Mouse (Mus musculus): Measurements from ENCODE around the gene Grwd1. TPM values are rescaled to one million over a fixed set of nuclear protein-coding genes. Genes with fewer than 3 reads are reported as not detected.

Grwd1 gene
- polyA plus RNA-seq, 1 experiment from 2014 or later = 84.8 TPM

DNA sequence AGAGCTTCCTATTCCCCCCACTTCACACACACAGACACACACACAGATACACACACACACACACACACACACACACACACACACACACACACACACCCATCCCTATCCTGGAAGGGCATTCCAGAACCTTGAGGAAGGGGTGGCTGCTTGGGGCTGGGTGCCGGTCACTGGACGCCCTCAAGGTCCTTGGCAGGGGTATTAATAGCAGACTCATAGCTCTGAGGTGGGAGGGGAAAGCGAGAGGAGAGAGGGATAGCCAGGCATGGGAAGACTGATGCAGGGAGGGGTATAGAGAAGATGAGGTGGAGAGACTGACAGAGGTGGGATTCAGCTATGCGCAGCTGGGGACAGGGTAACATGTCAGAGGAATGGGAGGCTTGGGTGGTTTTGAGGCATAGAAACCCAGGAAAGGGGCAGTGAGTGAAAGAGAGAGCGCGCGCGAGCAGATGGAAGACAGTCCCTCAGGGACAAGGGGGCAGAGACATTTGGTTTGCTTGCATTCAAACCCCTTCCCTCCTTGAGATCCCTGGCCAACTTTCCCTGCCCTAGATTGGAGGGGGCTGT, 38.4 kb upstream of the Grwd1 start:
- H3K4me3 ChIP-seq (ENCODE audit: low read depth, low read length) = no peak overlapping the region
- H3K36me3 ChIP-seq (ENCODE audit: control insufficient read depth, insufficient read depth, low read length) = no peaks in the 10 kb centered on the region
- no peak overlapping the region for H3K4me2 ChIP-seq (ENCODE audit: low read depth, low read length, severe bottlenecking)
- peaks cover 23% of the 10 kb centered on the region for H3K4me1 ChIP-seq (replicated peaks; ENCODE audit: control insufficient read depth, insufficient read depth, low read length)
- H3K9me3 ChIP-seq (ENCODE audit: control insufficient read depth, low read length) = no peaks in the 10 kb centered on the region
- DNase-seq (ENCODE audit: low spot score) = no peak
- peak overlapping the region; percentile 10; the same call in 1 of the 2 replicates for H3K9ac ChIP-seq (ENCODE audit: low read length)
- H3K27me3 ChIP-seq (ENCODE audit: control insufficient read depth, insufficient read depth, low read length) = peaks cover 48% of the 10 kb centered on the region
- WGBS = 19% methylated on average over 8 of the region's 8 CpGs
- no peak for ATAC-seq (replicated peaks; ENCODE audit: low FRiP score)
- H3K27ac ChIP-seq (ENCODE audit: low read depth, low read length) = no peak overlapping the region

DNA sequence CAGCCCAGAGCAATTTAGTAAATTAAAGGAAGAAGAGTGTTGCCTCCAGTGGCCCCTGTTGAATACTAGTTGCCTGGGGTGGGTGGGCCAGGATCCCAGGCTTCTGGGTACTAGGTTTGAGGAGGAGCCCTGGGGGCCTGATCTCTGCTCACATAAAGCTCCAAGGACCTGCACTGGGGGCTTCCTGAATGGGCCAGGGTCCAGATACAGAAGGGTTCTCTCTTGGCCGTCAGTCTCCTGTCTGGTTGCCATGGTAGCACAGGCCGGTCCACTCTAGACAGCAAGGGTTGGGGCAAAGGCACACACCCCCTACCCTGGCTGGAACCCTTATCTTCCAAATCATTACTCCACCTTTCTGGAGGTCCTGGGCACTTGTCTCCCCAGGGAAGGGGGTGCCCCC, 37.1 kb upstream of the Grwd1 start:
- H3K9ac ChIP-seq (ENCODE audit: low read length) = no peak overlapping the region
- no peak for DNase-seq (ENCODE audit: low spot score)

DNA sequence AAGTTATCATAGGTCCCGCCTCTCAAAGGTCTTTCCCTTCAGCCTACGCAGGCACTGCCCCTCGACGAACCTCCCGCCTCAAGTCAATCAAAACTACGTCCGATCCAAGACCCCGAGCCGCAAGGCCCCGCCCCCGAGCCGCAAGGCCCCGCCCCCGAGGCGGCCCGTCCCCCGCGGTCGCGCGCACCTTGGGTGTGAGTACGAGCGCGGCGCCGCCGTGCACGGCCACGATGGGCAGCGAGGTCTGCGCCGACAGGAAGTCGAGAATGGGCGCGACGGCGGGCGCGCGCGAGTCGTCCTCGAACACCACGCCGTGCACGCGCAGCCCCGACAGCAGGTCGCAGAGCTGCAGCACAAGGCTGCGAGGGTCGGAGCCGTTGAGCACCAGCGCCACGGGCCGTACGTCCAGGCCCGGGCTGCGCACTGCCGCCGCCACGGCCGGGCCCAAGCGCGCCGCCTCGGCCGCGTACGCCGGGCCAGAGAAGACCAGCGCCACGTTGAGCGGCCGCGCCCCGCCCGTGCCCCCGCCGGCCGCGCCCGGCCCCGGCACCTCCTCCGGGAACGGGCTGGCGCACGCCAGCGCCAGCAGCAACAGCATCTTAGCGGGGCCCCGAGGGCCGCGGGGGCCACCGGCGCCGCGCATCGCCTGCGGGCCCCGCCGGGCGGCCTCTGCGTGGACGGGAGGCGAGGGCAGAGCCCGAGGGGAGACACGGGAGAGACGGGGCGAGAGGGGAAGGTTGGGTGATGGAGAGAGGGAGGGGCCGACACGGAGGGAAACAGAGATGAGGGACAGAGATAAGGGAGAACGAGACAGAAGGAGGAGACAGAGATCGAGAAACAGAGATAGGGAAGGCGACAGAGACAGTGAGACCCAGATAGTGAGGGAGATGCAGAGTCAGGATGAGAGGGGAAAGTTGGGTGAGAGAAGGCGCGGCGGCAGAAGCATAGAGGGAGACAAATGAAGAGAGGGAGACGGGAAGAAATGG, 35.5 kb upstream of the Grwd1 start:
- ATAC-seq (replicated peaks; ENCODE audit: low FRiP score) (peak; percentile 71), DNase-seq (ENCODE audit: low spot score) (peak; percentile 97)
- H3K27me3 ChIP-seq (ENCODE audit: control insufficient read depth, insufficient read depth, low read length) = peaks cover 42% of the 10 kb centered on the region
- 1% methylated on average over 116 of the region's 117 CpGs for WGBS
- H3K27ac ChIP-seq (ENCODE audit: low read depth, low read length) = no peak overlapping the region
- peaks cover 17% of the 10 kb centered on the region for H3K4me1 ChIP-seq (replicated peaks; ENCODE audit: control insufficient read depth, insufficient read depth, low read length)
- H3K36me3 ChIP-seq (ENCODE audit: control insufficient read depth, insufficient read depth, low read length) = no peaks in the 10 kb centered on the region
- peak overlapping the region; percentile 87 for H3K4me2 ChIP-seq (ENCODE audit: low read depth, low read length, severe bottlenecking)
- peak overlapping the region; percentile 60 for H3K4me3 ChIP-seq (ENCODE audit: low read depth, low read length)
- H3K9ac ChIP-seq (ENCODE audit: low read length) = peak overlapping the region; percentile 84
- no peaks in the 10 kb centered on the region for H3K9me3 ChIP-seq (ENCODE audit: control insufficient read depth, low read length)

More for the DNA sequence above, 37.1 kb upstream of the Grwd1 start:
- Histone ChIP-seq H3K4me3 (ENCODE audit: low read depth, low read length) (no peak overlapping the region), H3K36me3 (ENCODE audit: control insufficient read depth, insufficient read depth, low read length) (no peaks in the 10 kb centered on the region), H3K27ac (ENCODE audit: low read depth, low read length) (no peak overlapping the region), H3K4me2 (ENCODE audit: low read depth, low read length, severe bottlenecking) (no peak overlapping the region), H3K9me3 (ENCODE audit: control insufficient read depth, low read length) (no peaks in the 10 kb centered on the region), H3K27me3 (ENCODE audit: control insufficient read depth, insufficient read depth, low read length) (peaks cover 48% of the 10 kb centered on the region), H3K4me1 (replicated peaks; ENCODE audit: control insufficient read depth, insufficient read depth, low read length) (peaks cover 17% of the 10 kb centered on the region)
- 13% methylated on average over 2 of the region's 2 CpGs for WGBS
- ATAC-seq (replicated peaks; ENCODE audit: low FRiP score) = no peak

DNA sequence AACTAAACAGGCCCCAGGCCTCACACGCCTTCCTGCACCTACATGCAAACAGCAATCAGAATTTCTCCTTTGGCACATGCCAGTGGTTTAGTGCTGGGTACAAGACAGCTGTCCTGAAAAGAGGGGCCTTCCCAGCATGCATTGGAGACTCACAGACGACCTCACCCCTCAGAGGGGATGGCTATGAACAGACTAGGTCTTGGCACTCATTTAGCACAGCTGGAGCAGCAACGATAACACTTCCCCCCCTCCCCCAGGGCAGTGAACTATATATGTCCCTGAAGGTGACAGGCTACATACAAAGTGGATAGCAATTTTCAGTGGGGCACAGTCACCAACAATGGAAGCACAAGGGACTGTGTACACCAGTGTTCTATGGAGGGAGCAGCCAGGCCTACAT, 33.7 kb upstream of the Grwd1 start:
- Histone ChIP-seq H3K27me3 (ENCODE audit: control insufficient read depth, insufficient read depth, low read length) (peaks cover 24% of the 10 kb centered on the region), H3K9me3 (ENCODE audit: control insufficient read depth, low read length) (no peaks in the 10 kb centered on the region), H3K4me1 (replicated peaks; ENCODE audit: control insufficient read depth, insufficient read depth, low read length) (peaks cover 9% of the 10 kb centered on the region), H3K4me2 (ENCODE audit: low read depth, low read length, severe bottlenecking) (no peak overlapping the region), H3K36me3 (ENCODE audit: control insufficient read depth, insufficient read depth, low read length) (no peaks in the 10 kb centered on the region), H3K4me3 (ENCODE audit: low read depth, low read length) (no peak overlapping the region), H3K27ac (ENCODE audit: low read depth, low read length) (no peak overlapping the region), H3K9ac (ENCODE audit: low read length) (no peak overlapping the region)
- no peak for DNase-seq (ENCODE audit: low spot score)
- no peak for ATAC-seq (replicated peaks; ENCODE audit: low FRiP score)
- 75% methylated on average over 3 of the region's 3 CpGs for WGBS

DNA sequence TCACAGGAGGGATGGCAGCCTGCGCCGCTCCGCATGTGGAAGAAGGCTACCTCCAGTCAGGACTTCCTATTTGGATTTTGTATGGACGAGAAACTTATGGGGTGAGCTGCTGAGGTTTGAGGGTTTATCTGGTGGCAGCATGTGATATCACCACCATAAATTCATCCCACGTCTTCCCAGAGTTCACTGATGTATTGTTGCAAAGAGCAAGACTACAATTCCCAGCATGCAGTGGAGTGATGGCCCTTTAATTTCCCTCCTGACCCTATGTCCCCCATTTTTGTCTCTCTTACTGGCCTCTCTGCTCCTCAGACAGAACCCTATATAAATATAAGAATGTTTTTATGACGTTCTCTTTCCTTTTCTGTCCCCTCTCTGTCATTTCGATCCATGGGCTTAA, 32.1 kb upstream of the Grwd1 start:
- Histone ChIP-seq H3K27me3 (ENCODE audit: control insufficient read depth, insufficient read depth, low read length) (peaks cover 15% of the 10 kb centered on the region), H3K9ac (ENCODE audit: low read length) (no peak overlapping the region), H3K4me1 (replicated peaks; ENCODE audit: control insufficient read depth, insufficient read depth, low read length) (peaks cover 5% of the 10 kb centered on the region), H3K36me3 (ENCODE audit: control insufficient read depth, insufficient read depth, low read length) (no peaks in the 10 kb centered on the region), H3K9me3 (ENCODE audit: control insufficient read depth, low read length) (no peaks in the 10 kb centered on the region), H3K27ac (ENCODE audit: low read depth, low read length) (no peak overlapping the region), H3K4me2 (ENCODE audit: low read depth, low read length, severe bottlenecking) (no peak overlapping the region), H3K4me3 (ENCODE audit: low read depth, low read length) (no peak overlapping the region)
- ATAC-seq (replicated peaks; ENCODE audit: low FRiP score) (no peak), DNase-seq (ENCODE audit: low spot score) (no peak)
- WGBS = 86% methylated on average over 7 of the region's 7 CpGs

DNA sequence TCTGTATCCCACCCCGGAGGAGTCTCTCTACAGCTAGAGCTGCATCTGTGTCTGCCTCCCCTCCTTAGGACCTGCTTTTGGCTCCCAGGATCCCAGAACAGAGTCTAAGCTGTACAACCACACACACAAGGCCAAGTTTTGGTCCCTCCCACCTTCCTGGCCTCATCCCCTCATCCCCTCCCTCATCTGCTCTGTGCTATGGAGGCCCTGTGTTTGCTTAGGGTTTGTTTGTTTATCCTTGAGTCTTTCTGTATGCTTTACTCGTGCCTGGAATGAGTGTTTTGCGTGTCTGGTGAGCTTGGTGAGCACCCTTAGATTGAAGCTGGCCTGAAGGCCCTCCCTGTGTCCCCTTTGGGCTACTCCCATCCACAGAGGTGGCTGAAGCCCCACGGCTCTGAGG, 28.3 kb upstream of the Grwd1 start:
- Histone ChIP-seq H3K9me3 (ENCODE audit: control insufficient read depth, low read length) (no peaks in the 10 kb centered on the region), H3K27me3 (ENCODE audit: control insufficient read depth, insufficient read depth, low read length) (peaks cover 17% of the 10 kb centered on the region), H3K4me1 (replicated peaks; ENCODE audit: control insufficient read depth, insufficient read depth, low read length) (no peaks in the 10 kb centered on the region; the same call in none of the 2 replicates), H3K27ac (ENCODE audit: low read depth, low read length) (no peak overlapping the region), H3K9ac (ENCODE audit: low read length) (no peak overlapping the region), H3K4me2 (ENCODE audit: low read depth, low read length, severe bottlenecking) (no peak overlapping the region), H3K4me3 (ENCODE audit: low read depth, low read length) (no peak overlapping the region), H3K36me3 (ENCODE audit: control insufficient read depth, insufficient read depth, low read length) (no peaks in the 10 kb centered on the region)
- ATAC-seq (replicated peaks; ENCODE audit: low FRiP score) (no peak), DNase-seq (ENCODE audit: low spot score) (no peak)
- WGBS = 79% methylated on average over 4 of the region's 4 CpGs

DNA sequence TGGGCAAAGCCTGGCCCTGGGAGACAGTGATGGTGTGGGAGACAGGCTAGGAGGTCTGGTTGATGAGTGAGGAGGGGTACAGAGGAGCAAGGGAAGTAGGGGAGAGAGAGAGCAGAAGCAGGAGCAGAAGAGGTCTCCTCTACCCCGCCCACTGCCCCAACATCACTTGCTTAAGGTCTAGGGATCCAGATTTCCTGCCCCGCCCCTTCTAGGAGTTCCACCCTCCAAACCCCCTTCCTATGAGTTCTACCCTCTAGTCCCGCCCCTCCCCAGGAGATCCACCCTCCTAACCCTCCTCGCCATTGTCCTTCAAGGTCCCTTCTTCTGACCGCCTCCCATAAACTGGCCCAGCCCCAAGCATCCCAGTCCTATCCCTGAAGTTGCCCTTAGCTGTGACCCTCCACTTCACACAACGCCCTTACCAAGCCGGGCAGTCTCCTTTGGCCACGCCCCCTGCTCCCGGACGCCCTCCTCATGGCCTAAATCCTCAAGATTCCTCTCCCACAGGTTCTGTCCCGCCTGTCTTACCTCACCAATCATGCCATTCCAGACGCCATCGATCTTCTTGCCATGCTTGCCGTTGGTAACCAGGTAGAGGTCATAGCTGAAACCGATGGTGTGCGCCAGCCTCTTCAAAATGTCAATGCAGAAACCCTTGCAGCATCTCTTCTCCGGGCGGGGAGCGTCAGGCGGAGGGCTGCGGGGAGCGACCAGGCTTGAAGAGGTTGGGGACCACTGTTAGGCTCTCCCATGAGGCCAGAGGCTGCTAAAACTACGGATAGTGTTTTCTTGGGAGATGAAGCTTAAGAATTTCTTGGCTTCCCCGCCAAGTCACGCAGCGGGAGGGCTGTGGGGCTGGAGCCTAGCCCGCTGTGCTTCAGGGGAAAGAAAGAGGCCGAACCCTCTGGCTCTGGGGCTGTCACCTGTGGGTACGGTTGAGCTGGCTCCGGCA, 26.5 kb upstream of the Grwd1 start:
- H3K27ac ChIP-seq (ENCODE audit: low read depth, low read length) = no peak overlapping the region
- H3K36me3 ChIP-seq (ENCODE audit: control insufficient read depth, insufficient read depth, low read length) = no peaks in the 10 kb centered on the region
- ATAC-seq (replicated peaks; ENCODE audit: low FRiP score) (no peak), DNase-seq (ENCODE audit: low spot score) (peak; percentile 67)
- no peaks in the 10 kb centered on the region; the same call in none of the 2 replicates for H3K4me1 ChIP-seq (replicated peaks; ENCODE audit: control insufficient read depth, insufficient read depth, low read length)
- WGBS = 3% methylated on average over 30 of the region's 30 CpGs
- peak overlapping the region; percentile 5; the same call in 1 of the 2 replicates for H3K9ac ChIP-seq (ENCODE audit: low read length)
- no peaks in the 10 kb centered on the region for H3K9me3 ChIP-seq (ENCODE audit: control insufficient read depth, low read length)
- peak overlapping the region; percentile 54 for H3K4me2 ChIP-seq (ENCODE audit: low read depth, low read length, severe bottlenecking)
- H3K4me3 ChIP-seq (ENCODE audit: low read depth, low read length) = peak overlapping the region; percentile 27
- peaks cover 17% of the 10 kb centered on the region for H3K27me3 ChIP-seq (ENCODE audit: control insufficient read depth, insufficient read depth, low read length)

DNA sequence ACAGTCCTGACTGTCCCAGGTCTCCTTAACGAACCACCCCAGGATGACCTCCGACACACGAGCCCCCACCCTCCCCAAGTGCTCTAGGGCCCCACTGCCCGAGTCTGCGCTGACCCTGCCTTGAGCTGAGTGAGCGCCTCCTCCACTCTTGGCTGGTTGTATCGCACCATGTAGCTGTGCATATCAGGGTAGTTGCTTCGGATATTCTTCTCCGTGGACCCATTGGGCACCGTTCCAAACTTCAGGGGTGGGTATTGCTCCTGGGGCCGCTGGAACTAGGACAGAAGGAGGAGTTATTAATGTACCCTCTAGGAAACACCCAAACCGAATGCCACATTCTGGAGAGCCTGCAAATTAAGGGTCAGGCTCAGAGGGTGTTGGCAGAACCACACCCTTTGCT, 22.3 kb upstream of the Grwd1 start:
- no peak for ATAC-seq (replicated peaks; ENCODE audit: low FRiP score)
- peaks cover 13% of the 10 kb centered on the region for H3K27me3 ChIP-seq (ENCODE audit: control insufficient read depth, insufficient read depth, low read length)
- WGBS = 84% methylated on average over 12 of the region's 12 CpGs

More for the DNA sequence above, 22.3 kb upstream of the Grwd1 start:
- no peak for DNase-seq (ENCODE audit: low spot score)
- H3K36me3 ChIP-seq (ENCODE audit: control insufficient read depth, insufficient read depth, low read length) = no peaks in the 10 kb centered on the region
- peaks cover 4% of the 10 kb centered on the region; the same call in 1 of the 2 replicates for H3K4me1 ChIP-seq (replicated peaks; ENCODE audit: control insufficient read depth, insufficient read depth, low read length)
- H3K4me3 ChIP-seq (ENCODE audit: low read depth, low read length) = no peak overlapping the region
- no peak overlapping the region for H3K27ac ChIP-seq (ENCODE audit: low read depth, low read length)
- H3K9ac ChIP-seq (ENCODE audit: low read length) = no peak overlapping the region
- H3K9me3 ChIP-seq (ENCODE audit: control insufficient read depth, low read length) = no peaks in the 10 kb centered on the region
- no peak overlapping the region for H3K4me2 ChIP-seq (ENCODE audit: low read depth, low read length, severe bottlenecking)

Measured in forebrain, embryonic 11.5 days (tissue).